Mouse (Mus musculus): Measurements from ENCODE around the gene Gimap1. TPM values are rescaled to one million over a fixed set of nuclear protein-coding genes. Genes with fewer than 3 reads are reported as not detected.

Gene Gimap1
- polyA plus RNA-seq, 1 experiment from 2014 or later, result 35.0 TPM

- Histone ChIP-seq H3K4me3 (ENCODE audit: low read length) (no peak overlapping the region), H3K9me3 (replicated peaks; ENCODE audit: control insufficient read depth, low read length) (no peaks in the 10 kb centered on the region), H3K27me3 (ENCODE audit: control insufficient read depth, insufficient read depth, low read length) (peaks cover 23% of the 10 kb centered on the region), H3K27ac (ENCODE audit: low read length) (peak overlapping the region; percentile 81), H3K9ac (ENCODE audit: low read length) (no peak overlapping the region), H3K36me3 (ENCODE audit: control insufficient read depth, insufficient read depth) (no peaks in the 10 kb centered on the region; the same call in 1 of the 2 replicates), H3K4me1 (ENCODE audit: control insufficient read depth, insufficient read depth, low read length) (peaks cover 12% of the 10 kb centered on the region), H3K4me2 (ENCODE audit: low read depth, low read length) (peak overlapping the region; percentile 32; the same call in 1 of the 2 replicates)
- WGBS, result 52% methylated on average over 2 of the region's 2 CpGs
- no peak for ATAC-seq (replicated peaks; ENCODE audit: extremely low read depth, insufficient read depth, low FRiP score)
Observed at GRCm38 (mm10) chr6:48745490-48745889, 6.6 kb downstream of the Gimap1 start.

GRCm38 (mm10) chr6:48745959-48746889, 7.4 kb downstream of the Gimap1 start, which contains the start of gene Gimap5:
TSS of gene Gimap5 (plus strand) at chr6:48746197.
- ATAC-seq (replicated peaks; ENCODE audit: extremely low read depth, insufficient read depth, low FRiP score), result peak; percentile 69
- no peaks in the 10 kb centered on the region for H3K9me3 ChIP-seq (replicated peaks; ENCODE audit: control insufficient read depth, low read length)
- peak within 1 kb of the TSS; percentile 32 for H3K4me2 ChIP-seq (ENCODE audit: low read depth, low read length)
- peak within 1 kb of the TSS; percentile 46 for H3K9ac ChIP-seq (ENCODE audit: low read length)
- H3K4me3 ChIP-seq (ENCODE audit: low read length), result peak within 1 kb of the TSS; percentile 34
- H3K4me1 ChIP-seq (ENCODE audit: control insufficient read depth, insufficient read depth, low read length), result peaks cover 12% of the 10 kb centered on the region
- WGBS, result 32% methylated on average over 16 of the region's 16 CpGs
- peaks cover 23% of the 10 kb centered on the region for H3K27me3 ChIP-seq (ENCODE audit: control insufficient read depth, insufficient read depth, low read length)
- no peaks in the 10 kb centered on the region; the same call in 1 of the 2 replicates for H3K36me3 ChIP-seq (ENCODE audit: control insufficient read depth, insufficient read depth)
- peak within 1 kb of the TSS; percentile 81 for H3K27ac ChIP-seq (ENCODE audit: low read length)

- H3K27me3 ChIP-seq (ENCODE audit: control insufficient read depth, insufficient read depth, low read length), result peaks cover 18% of the 10 kb centered on the region
- no peaks in the 10 kb centered on the region; the same call in 1 of the 2 replicates for H3K36me3 ChIP-seq (ENCODE audit: control insufficient read depth, insufficient read depth)
- H3K9me3 ChIP-seq (replicated peaks; ENCODE audit: control insufficient read depth, low read length), result no peaks in the 10 kb centered on the region
- H3K4me2 ChIP-seq (ENCODE audit: low read depth, low read length), result peak overlapping the region; percentile 32
- ATAC-seq (replicated peaks; ENCODE audit: extremely low read depth, insufficient read depth, low FRiP score), result no peak
- H3K9ac ChIP-seq (ENCODE audit: low read length), result peak overlapping the region; percentile 15
- H3K4me3 ChIP-seq (ENCODE audit: low read length), result peak overlapping the region; percentile 28
- WGBS, result 48% methylated on average over 7 of the region's 7 CpGs
- H3K27ac ChIP-seq (ENCODE audit: low read length), result peak overlapping the region; percentile 81
- peaks cover 10% of the 10 kb centered on the region for H3K4me1 ChIP-seq (ENCODE audit: control insufficient read depth, insufficient read depth, low read length)
Observed at GRCm38 (mm10) chr6:48747091-48747966, 8.5 kb downstream of the Gimap1 start.

- no peaks in the 10 kb centered on the region for H3K27me3 ChIP-seq (ENCODE audit: control insufficient read depth, insufficient read depth, low read length)
- H3K36me3 ChIP-seq (ENCODE audit: control insufficient read depth, insufficient read depth), result no peaks in the 10 kb centered on the region
- H3K9me3 ChIP-seq (replicated peaks; ENCODE audit: control insufficient read depth, low read length), result peaks cover 3% of the 10 kb centered on the region; the same call in 1 of the 2 replicates
- ATAC-seq (replicated peaks; ENCODE audit: extremely low read depth, insufficient read depth, low FRiP score), result no peak
- no peaks in the 10 kb centered on the region for H3K4me1 ChIP-seq (ENCODE audit: control insufficient read depth, insufficient read depth, low read length)
- no peak overlapping the region for H3K4me2 ChIP-seq (ENCODE audit: low read depth, low read length)
- 70% methylated on average over 7 of the region's 7 CpGs for WGBS
- no peak overlapping the region for H3K9ac ChIP-seq (ENCODE audit: low read length)
- H3K4me3 ChIP-seq (ENCODE audit: low read length), result no peak overlapping the region
- H3K27ac ChIP-seq (ENCODE audit: low read length), result no peak overlapping the region
Observed at GRCm38 (mm10) chr6:48763567-48764270, 24.9 kb downstream of the Gimap1 start.

GRCm38 (mm10) chr6:48764496-48764895, 25.6 kb downstream of the Gimap1 start:
- ATAC-seq (replicated peaks; ENCODE audit: extremely low read depth, insufficient read depth, low FRiP score), result no peak
- 86% methylated on average over 10 of the region's 10 CpGs for WGBS
- Histone ChIP-seq H3K9ac (ENCODE audit: low read length) (no peak overlapping the region), H3K4me3 (ENCODE audit: low read length) (no peak overlapping the region), H3K36me3 (ENCODE audit: control insufficient read depth, insufficient read depth) (no peaks in the 10 kb centered on the region), H3K4me2 (ENCODE audit: low read depth, low read length) (no peak overlapping the region), H3K27me3 (ENCODE audit: control insufficient read depth, insufficient read depth, low read length) (no peaks in the 10 kb centered on the region), H3K9me3 (replicated peaks; ENCODE audit: control insufficient read depth, low read length) (peaks cover 3% of the 10 kb centered on the region; the same call in 1 of the 2 replicates), H3K4me1 (ENCODE audit: control insufficient read depth, insufficient read depth, low read length) (no peaks in the 10 kb centered on the region), H3K27ac (ENCODE audit: low read length) (no peak overlapping the region)

- no peaks in the 10 kb centered on the region for H3K4me1 ChIP-seq (ENCODE audit: control insufficient read depth, insufficient read depth, low read length)
- WGBS, result 63% methylated on average over 9 of the region's 9 CpGs
- no peak for ATAC-seq (replicated peaks; ENCODE audit: extremely low read depth, insufficient read depth, low FRiP score)
- no peak overlapping the region for H3K4me2 ChIP-seq (ENCODE audit: low read depth, low read length)
- H3K4me3 ChIP-seq (ENCODE audit: low read length), result no peak overlapping the region
- no peak overlapping the region for H3K27ac ChIP-seq (ENCODE audit: low read length)
- H3K27me3 ChIP-seq (ENCODE audit: control insufficient read depth, insufficient read depth, low read length), result no peaks in the 10 kb centered on the region
- H3K9me3 ChIP-seq (replicated peaks; ENCODE audit: control insufficient read depth, low read length), result peaks cover 3% of the 10 kb centered on the region; the same call in 1 of the 2 replicates
- H3K9ac ChIP-seq (ENCODE audit: low read length), result no peak overlapping the region
- no peaks in the 10 kb centered on the region for H3K36me3 ChIP-seq (ENCODE audit: control insufficient read depth, insufficient read depth)
Observed at GRCm38 (mm10) chr6:48768178-48768869, 29.5 kb downstream of the Gimap1 start.

GRCm38 (mm10) chr6:48768933-48769332, 30.1 kb downstream of the Gimap1 start:
- 75% methylated on average over 3 of the region's 3 CpGs for WGBS
- H3K4me1 ChIP-seq (ENCODE audit: control insufficient read depth, insufficient read depth, low read length), result no peaks in the 10 kb centered on the region
- H3K9me3 ChIP-seq (replicated peaks; ENCODE audit: control insufficient read depth, low read length), result peaks cover 3% of the 10 kb centered on the region; the same call in 1 of the 2 replicates
- H3K9ac ChIP-seq (ENCODE audit: low read length), result no peak overlapping the region
- no peak for ATAC-seq (replicated peaks; ENCODE audit: extremely low read depth, insufficient read depth, low FRiP score)
- H3K27me3 ChIP-seq (ENCODE audit: control insufficient read depth, insufficient read depth, low read length), result no peaks in the 10 kb centered on the region
- no peak overlapping the region for H3K27ac ChIP-seq (ENCODE audit: low read length)
- H3K36me3 ChIP-seq (ENCODE audit: control insufficient read depth, insufficient read depth), result no peaks in the 10 kb centered on the region
- no peak overlapping the region for H3K4me2 ChIP-seq (ENCODE audit: low read depth, low read length)
- no peak overlapping the region for H3K4me3 ChIP-seq (ENCODE audit: low read length)

GRCm38 (mm10) chr6:48770696-48771095, 31.8 kb downstream of the Gimap1 start, which contains the start of gene Gimap3:
TSS of gene Gimap3 (minus strand) at chr6:48770851.
- H3K9ac ChIP-seq (ENCODE audit: low read length), result no peak within 1 kb of the TSS
- no peak within 1 kb of the TSS for H3K27ac ChIP-seq (ENCODE audit: low read length)
- no peaks in the 10 kb centered on the region for H3K36me3 ChIP-seq (ENCODE audit: control insufficient read depth, insufficient read depth)

More at GRCm38 (mm10) chr6:48770696-48771095, 31.8 kb downstream of the Gimap1 start, which contains the start of gene Gimap3:
- H3K4me2 ChIP-seq (ENCODE audit: low read depth, low read length), result no peak within 1 kb of the TSS
- ATAC-seq (replicated peaks; ENCODE audit: extremely low read depth, insufficient read depth, low FRiP score), result no peak
- H3K9me3 ChIP-seq (replicated peaks; ENCODE audit: control insufficient read depth, low read length), result no peaks in the 10 kb centered on the region
- H3K4me1 ChIP-seq (ENCODE audit: control insufficient read depth, insufficient read depth, low read length), result no peaks in the 10 kb centered on the region
- H3K27me3 ChIP-seq (ENCODE audit: control insufficient read depth, insufficient read depth, low read length), result no peaks in the 10 kb centered on the region
- H3K4me3 ChIP-seq (ENCODE audit: low read length), result no peak within 1 kb of the TSS
- 85% methylated on average over 3 of the region's 3 CpGs for WGBS
